Mouse (Mus musculus): ENCODE measurements at regions not wholly inside any gene's neighbourhood (a gene's known extent, or its start where the extent isn't known, plus 50 kb on each side); places are given as distances from the start of the nearest gene placed in this dataset.

GRCm38 (mm10) chr4:124236476-124236875 lies 318.7 kb upstream of the 4930535I16Rik start:
- peak; percentile 69 for DNase-seq

GRCm38 (mm10) chr4:124228537-124228936 lies 310.7 kb upstream of the 4930535I16Rik start:
- DNase-seq: peak; percentile 87

- DNase-seq: no peak
Observed at GRCm38 (mm10) chr4:124223646-124224500, 306.1 kb upstream of the 4930535I16Rik start.

DNA sequence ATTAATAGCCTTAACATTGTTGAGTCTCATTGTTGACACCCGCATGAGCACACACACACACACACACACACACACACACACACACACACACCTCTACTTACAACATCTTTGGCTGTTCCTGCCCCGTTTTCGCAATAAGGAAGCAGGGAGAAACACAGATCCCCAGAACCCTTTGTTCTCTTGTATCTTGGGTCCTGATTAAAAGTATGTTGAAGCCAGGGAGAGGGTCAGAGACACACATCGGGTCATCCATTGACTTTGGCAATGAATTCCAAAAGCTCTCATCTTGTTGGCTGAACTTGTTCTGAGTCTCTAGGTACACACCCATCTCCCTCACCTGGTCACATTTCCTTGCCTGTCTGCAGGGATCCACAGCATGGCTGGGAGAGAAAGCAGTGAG lies 303.9 kb upstream of the 4930535I16Rik start:
- DNase-seq: no peak

DNA sequence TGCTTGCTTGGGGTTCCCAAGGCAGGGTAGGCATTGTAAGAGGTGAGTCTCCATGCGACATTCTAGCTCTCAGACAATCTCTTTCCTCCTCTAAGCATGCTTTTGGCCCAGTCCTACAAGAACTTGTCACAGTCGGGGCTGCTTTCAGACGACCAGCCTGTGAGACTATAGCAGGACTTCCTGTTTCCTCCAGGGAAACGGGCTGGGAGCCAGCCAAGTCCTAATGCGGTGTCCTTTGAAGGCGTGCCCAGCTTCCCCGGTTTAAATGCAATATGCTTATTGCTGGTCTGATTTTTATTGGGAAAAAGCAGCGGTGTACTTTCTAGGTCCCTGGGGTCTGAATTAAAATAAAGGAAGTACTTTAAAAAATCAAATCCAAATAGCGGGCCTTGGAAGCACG lies 299.4 kb upstream of the 4930535I16Rik start:
- no peak for DNase-seq

DNA sequence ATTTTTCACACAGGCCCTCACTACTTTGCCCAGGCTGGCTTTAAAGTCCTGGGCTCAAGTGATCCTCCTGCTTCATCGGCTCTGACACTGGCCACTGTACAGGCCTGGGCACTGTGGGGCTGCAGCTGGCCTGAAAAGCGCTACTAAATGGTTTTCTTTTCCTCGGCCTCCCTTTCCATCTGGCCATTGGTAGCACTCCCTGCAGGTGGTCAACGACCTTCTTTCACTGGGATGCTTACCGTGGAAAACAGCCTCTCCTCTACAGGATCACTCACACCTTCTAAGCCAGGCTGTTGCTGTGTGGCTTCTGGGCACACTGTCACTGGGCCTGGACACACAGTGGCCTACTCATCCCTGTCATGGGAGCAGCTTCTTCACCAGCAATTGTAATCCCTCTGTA lies 298.5 kb upstream of the 4930535I16Rik start:
- DNase-seq: no peak

DNA sequence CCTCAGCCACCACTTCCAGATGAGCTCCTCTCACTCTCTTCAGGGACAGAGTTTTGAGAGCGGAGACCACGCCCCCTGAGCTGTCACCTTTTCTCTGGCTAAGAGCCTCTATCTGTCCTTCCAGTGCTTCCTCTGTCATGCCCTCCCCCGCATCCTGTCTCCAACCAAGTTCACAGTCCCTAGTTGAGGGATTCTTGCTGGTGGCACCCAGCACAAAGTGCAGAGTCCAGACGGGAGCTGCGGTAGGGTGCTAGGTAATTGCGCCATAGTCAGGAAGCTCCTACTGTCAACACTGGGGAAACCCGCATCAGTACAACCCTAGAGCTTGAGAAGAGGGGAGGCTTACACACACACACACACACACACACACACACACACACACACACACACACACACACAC lies 297.3 kb upstream of the 4930535I16Rik start:
- DNase-seq: no peak

DNA sequence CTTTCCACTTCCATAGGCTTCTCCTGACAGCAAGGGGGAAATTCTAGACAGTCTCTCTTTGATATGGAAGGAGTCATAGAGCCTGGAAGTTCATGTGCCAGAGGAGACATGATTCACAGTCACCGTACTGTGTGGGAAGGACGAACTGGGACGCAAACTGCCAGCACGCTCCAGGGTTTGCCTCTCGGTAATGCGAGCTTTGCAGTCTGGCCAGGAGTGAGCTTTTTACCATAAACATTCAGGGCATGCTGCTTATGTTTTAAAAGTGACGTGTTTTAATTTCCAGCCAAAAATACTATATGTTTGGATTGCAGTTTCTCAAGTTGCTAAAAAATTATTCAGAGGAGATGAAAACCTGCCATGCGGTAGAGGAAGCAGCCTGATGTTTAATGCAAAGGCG lies 292.3 kb upstream of the 4930535I16Rik start:
- no peak for DNase-seq

DNA sequence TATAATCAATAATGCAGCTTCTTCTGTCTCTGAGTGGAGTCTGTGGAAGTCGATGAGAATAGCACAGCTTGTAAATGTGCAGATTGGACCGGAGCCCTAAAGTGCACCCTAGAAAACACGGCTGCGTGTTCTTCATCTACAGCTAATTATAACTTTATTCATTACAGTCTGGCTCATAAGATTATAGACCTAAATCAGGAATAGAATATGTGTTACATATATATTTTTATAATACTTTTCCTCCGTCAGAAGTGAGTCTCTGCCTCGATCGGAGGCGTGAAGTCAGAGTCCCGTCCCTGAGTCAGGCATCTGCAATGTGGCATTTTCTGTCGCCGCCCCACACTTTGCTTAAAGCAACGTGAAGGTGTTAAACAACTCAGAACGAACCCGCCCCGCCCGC lies 288.7 kb upstream of the 4930535I16Rik start:
- DNase-seq: no peak

- DNase-seq: no peak
Observed at GRCm38 (mm10) chr4:124203736-124204135, 285.9 kb upstream of the 4930535I16Rik start.

GRCm38 (mm10) chr4:124199884-124200844 lies 282.3 kb upstream of the 4930535I16Rik start:
- DNase-seq: peak; percentile 55

- no peak for DNase-seq
Observed at GRCm38 (mm10) chr4:124198832-124199231, 281.0 kb upstream of the 4930535I16Rik start.

DNA sequence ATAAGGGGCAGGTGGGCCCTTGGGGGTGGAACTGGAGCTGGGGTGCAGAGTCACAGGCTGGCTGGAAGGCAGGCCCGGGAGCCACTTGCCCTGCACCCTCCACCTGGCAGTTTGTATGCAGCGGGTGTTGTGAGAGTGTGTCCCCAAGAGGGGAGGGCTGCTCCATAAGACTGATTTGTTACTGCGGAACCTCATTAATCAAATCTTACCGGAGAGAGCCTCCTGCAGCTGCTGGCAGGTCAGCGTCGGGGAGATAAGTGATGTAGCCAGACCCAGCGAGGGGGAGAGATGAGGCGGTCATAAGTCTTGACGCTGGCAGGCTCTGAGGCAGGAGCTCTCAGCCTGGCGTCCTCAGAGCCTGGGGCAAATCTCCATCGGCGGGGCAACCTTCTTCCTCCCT lies 278.9 kb upstream of the 4930535I16Rik start:
- no peak for DNase-seq

DNA sequence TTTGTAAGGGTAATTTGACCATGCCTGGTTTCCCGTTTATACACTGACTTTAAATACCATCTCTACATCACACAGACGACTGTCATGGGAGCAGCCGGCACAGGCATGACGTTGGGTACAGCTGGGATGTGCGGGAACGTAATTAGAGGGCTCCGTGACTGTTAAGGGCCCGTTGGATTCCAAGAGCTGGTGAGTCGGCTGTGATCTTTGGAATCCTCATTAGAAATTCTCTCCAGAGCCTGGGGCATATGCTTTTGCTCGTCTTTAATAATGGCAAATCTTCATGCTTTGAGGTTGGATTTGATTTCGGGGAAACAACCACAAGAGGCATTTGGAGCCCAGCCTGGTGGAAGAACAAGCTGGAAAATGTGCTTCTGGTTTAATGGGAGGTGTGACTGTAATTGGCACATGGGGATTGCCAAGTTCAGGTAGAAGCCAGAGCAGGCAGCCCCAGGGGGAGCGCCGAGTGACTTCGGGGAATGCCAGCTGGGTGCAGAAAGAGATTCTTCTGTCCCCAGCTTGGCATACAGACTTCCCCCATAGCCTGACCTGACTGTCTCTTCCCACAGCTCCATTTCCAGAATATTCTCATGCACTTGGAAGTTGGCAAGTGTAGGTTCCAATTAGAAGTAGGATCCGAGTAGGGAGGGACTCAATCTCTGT lies 275.4 kb upstream of the 4930535I16Rik start:
- DNase-seq: no peak

GRCm38 (mm10) chr4:124190775-124191174 lies 273.0 kb upstream of the 4930535I16Rik start:
- DNase-seq: no peak

GRCm38 (mm10) chr4:124189993-124190385 lies 272.2 kb upstream of the 4930535I16Rik start:
- no peak for DNase-seq

DNA sequence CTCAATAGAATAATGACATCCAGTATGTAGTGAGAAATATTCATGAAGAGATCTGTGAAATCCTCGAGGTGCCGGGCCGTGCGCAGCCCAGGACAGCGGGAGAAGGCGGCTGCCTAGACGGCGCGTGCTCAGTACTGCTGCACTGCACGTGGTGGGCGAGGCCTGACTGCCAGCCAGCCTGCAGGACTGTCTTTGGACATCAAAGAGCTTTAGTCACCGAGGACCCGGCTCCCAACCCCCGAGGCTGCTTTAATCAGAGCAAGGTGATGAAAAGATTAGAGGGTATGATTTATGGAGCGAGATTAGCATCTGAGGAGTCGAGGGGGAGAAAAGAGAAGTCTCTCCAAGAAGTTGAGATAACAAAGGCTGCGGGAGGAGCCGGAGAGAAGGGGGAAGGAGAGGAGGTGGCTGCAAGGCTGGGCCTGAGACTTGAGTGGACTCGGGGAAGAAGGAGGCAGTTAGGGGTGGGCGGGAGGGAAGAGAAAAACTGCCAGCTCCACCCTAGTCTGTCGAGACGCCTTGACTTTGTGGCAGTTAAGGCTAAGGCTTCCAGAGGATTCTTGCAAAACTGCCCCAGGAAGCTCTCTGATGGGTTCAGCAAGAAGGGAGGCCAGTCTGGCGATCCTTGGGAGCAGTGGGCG lies 271.6 kb upstream of the 4930535I16Rik start:
- peak; percentile 34 for DNase-seq

DNA sequence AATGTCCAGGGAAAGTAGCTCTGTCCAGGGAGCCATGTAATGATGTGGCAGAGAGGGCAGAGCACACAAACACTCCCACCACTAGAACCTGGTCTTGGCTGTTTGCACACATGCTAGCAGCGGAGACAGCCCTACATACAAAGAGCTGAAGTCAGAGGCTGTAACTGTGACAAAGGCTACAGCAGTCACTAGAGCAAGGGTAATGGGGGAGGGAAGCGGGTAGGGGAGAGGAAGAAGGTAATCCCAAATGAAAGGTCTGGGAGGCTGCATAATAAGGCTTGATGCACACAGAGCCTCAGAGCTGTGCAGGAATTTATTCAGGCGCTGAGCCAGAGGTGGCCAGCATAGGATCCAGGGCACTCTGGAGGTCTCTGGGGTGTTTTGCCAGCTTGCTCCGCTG lies 269.3 kb upstream of the 4930535I16Rik start:
- peak; percentile 63 for DNase-seq

GRCm38 (mm10) chr4:124181335-124181734 lies 263.5 kb upstream of the 4930535I16Rik start:
- DNase-seq: no peak

- DNase-seq: peak; percentile 50
Observed at GRCm38 (mm10) chr4:124178401-124179018, 260.7 kb upstream of the 4930535I16Rik start.

- DNase-seq: no peak
Observed at GRCm38 (mm10) chr4:124175531-124175930, 257.7 kb upstream of the 4930535I16Rik start.

DNA sequence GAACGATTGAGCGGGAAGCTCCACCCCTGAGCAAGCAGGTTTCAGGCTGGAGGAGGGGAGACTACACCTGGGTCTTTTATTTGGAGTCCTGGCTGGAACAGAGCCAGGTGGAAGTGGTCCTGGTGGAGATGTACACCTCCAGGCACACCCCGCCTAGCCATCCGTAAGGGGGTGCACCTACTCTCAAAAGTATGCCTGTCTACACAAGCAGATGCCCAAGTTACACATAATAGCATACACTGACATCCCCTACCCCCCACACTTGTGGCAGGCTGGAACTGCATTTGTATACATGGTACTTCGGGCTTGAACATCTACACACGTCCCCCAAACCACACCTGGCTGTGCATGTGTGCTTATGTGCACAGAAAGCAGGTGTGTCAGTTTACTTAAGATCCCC lies 236.8 kb upstream of the 4930535I16Rik start:
- DNase-seq: no peak
